Mouse (Mus musculus): ENCODE data around the gene Tmem170.

Gene Tmem170

DNA sequence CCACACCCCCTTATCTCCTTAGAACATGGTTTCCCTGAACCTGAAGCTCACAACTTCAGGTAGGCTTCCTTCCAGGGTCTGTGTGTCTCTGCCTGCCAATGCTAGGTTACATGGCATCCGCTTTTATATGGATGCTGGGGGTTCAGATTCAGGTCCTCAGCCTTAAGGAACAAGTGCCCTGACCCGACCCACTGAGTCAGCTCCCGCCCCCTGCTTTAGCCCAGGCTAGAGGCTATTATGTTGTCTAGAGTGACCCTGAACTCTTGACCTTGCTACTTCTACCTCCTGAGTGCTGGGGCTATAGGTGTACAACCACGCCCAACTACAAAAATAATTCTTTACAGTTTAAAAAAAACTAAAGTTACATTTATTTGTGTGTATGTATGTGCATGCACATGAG, 61.5 kb downstream of the Tmem170 start:
- DNase-seq (ENCODE audit: low read depth, low spot score), result no peak

- peak; percentile 34 for DNase-seq (ENCODE audit: low read depth, low spot score)
Observed at GRCm38 (mm10) chr8:111813818-111814217, 62.7 kb downstream of the Tmem170 start.
